Mouse (Mus musculus) heart, embryonic 13.5 days (tissue): ENCODE results near the gene Yod1. TPM values are rescaled to one million over a fixed set of nuclear protein-coding genes. Genes with fewer than 3 reads are reported as not detected.

Source experiments
- ATAC-seq: fragments of 200-750 bp; cut with Nextera tagmentation; 2 replicates; pipeline ENCODE4 v1.8.0; 2017; ENCODE audit warnings: moderate TSS enrichment; ENCODE audit not compliant: insufficient number of reproducible peaks, low FRiP score, low TSS enrichment; ENCODE audit errors: extremely low read depth
- H3K27ac ChIP-seq: fragments of 300-500 bp; sonication (generic); replicated peaks from 2 replicates; pipeline ENCODE4 v1.5.1; 2015; ENCODE audit warnings: moderate library complexity, mild to moderate bottlenecking, inconsistent platforms
- H3K27me3 ChIP-seq: fragments of 300-500 bp; sonication (generic); replicated peaks from 2 replicates; pipeline ENCODE4 v1.6.1; 2015; ENCODE audit warnings: mild to moderate bottlenecking, inconsistent platforms
- H3K36me3 ChIP-seq: fragments of 300-500 bp; sonication (generic); 2 replicates; pipeline ENCODE4 v1.6.1; 2015; ENCODE audit warnings: mild to moderate bottlenecking, inconsistent platforms
- H3K4me1 ChIP-seq: fragments of 300-500 bp; sonication (generic); 2 replicates; pipeline ENCODE4 v1.6.1; 2015; ENCODE audit warnings: inconsistent platforms
- H3K4me2 ChIP-seq: fragments of 300-500 bp; sonication (generic); 2 replicates; pipeline ENCODE4 v1.6.1; 2015; ENCODE audit warnings: inconsistent platforms, mild to moderate bottlenecking, moderate library complexity
- H3K4me3 ChIP-seq: fragments of 300-500 bp; sonication (generic); 2 replicates; pipeline ENCODE4 v1.5.1; 2015; ENCODE audit warnings: moderate library complexity, mild to moderate bottlenecking, inconsistent platforms
- H3K9ac ChIP-seq: fragments of 300-500 bp; sonication (generic); 2 replicates; pipeline ENCODE4 v1.6.1; 2015; ENCODE audit warnings: inconsistent platforms, mild to moderate bottlenecking, moderate library complexity
- H3K9me3 ChIP-seq: fragments of 300-500 bp; sonication (generic); 2 replicates; pipeline ENCODE4 v1.6.1; 2016; ENCODE audit warnings: inconsistent platforms
- WGBS: fragments of 180-500 bp; shearing (Covaris S2); methylation state at CpG from one replicate; pipeline ENCODE4 v1.1.7; 2015; ENCODE audit warnings: mixed read lengths; 5-methylcytosine and 5-hydroxymethylcytosine counted together
- polyA plus RNA-seq: library from polyadenylated mRNA; unstranded; fragments of >200 nt; fragmentation: Nextera tagmentation; extraction: Ambion mirVana; gene quantifications from 2 replicates; pipeline ENCODE4 v1.2.1, GENCODE M21; 2015

Gene Yod1
- polyA plus RNA-seq, 1 experiment from 2014 or later = 9.4 TPM

GRCm38 (mm10) chr1:130744217-130744616 lies 27.1 kb downstream of the Yod1 start:
- no peak overlapping the region for H3K27ac ChIP-seq
- ATAC-seq = no peak
- 51% methylated on average over 2 of the region's 2 CpGs for WGBS
- H3K9me3 ChIP-seq = no peaks in the 10 kb centered on the region
- H3K36me3 ChIP-seq = no peaks in the 10 kb centered on the region
- peaks cover 8% of the 10 kb centered on the region; the same call in 1 of the 2 replicates for H3K27me3 ChIP-seq
- H3K4me2 ChIP-seq = no peak overlapping the region
- peaks cover 40% of the 10 kb centered on the region for H3K4me1 ChIP-seq
- H3K9ac ChIP-seq = peak overlapping the region; percentile 19; the same call in 1 of the 2 replicates
- H3K4me3 ChIP-seq = no peak overlapping the region

DNA sequence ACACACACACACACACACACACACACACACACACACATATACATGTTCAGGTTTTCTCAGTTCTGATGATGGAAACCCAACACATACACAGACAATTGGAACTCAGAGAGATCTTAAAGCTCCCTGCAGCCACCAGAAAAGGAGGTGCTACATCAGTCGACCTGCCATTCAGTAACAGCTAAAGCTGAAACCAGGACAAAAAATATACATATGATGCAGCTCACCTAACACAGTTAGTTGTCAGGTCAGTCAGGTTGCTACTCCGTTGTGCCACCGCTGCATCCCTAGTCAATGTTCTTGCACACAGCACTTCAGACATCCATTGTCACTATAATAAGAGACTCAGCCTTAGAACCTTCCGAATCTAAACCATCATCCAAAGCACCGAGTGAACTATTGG lies 27.8 kb downstream of the Yod1 start:
- WGBS = 80% methylated on average over 5 of the region's 5 CpGs

DNA sequence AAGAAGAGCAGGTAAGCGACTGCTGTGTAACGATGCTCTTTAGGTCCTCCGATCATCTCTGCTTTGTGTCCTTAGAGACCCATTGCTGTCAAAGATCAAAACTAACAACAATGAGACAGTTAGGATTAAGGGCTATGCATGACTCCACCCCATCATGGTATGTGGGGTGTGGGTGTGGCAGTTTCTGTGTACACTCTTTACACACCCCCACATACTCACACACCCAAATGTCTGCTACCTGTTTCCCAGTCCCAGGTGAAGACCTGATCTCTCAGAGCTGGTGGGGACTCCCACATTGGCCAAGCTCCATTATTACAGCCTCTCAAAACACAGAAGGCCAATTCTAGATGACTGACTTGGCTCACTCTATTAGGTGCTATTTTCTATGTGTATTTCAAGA lies 28.5 kb downstream of the Yod1 start:
- no peak overlapping the region for H3K4me2 ChIP-seq
- H3K9ac ChIP-seq = no peak overlapping the region
- ATAC-seq = no peak
- 89% methylated on average over 3 of the region's 3 CpGs for WGBS
- H3K4me1 ChIP-seq = peaks cover 31% of the 10 kb centered on the region
- no peaks in the 10 kb centered on the region for H3K9me3 ChIP-seq
- H3K27me3 ChIP-seq = peaks cover 8% of the 10 kb centered on the region; the same call in 1 of the 2 replicates
- no peaks in the 10 kb centered on the region for H3K36me3 ChIP-seq
- no peak overlapping the region for H3K4me3 ChIP-seq
- H3K27ac ChIP-seq = no peak overlapping the region

More for the DNA sequence above, 27.8 kb downstream of the Yod1 start:
- ATAC-seq = no peak
- Histone ChIP-seq H3K27me3 (peaks cover 8% of the 10 kb centered on the region; the same call in 1 of the 2 replicates), H3K9ac (no peak overlapping the region), H3K4me3 (no peak overlapping the region), H3K4me1 (peaks cover 37% of the 10 kb centered on the region), H3K36me3 (no peaks in the 10 kb centered on the region), H3K9me3 (no peaks in the 10 kb centered on the region), H3K27ac (no peak overlapping the region), H3K4me2 (no peak overlapping the region)

- Histone ChIP-seq H3K36me3 (no peaks in the 10 kb centered on the region), H3K27me3 (peaks cover 8% of the 10 kb centered on the region; the same call in 1 of the 2 replicates), H3K9ac (no peak overlapping the region), H3K27ac (no peak overlapping the region), H3K4me2 (no peak overlapping the region), H3K4me1 (peaks cover 19% of the 10 kb centered on the region), H3K9me3 (no peaks in the 10 kb centered on the region), H3K4me3 (no peak overlapping the region)
- 54% methylated on average over 3 of the region's 3 CpGs for WGBS
- ATAC-seq = no peak
Measured at GRCm38 (mm10) chr1:130746819-130747218, 29.7 kb downstream of the Yod1 start.

GRCm38 (mm10) chr1:130759689-130760088 lies 42.6 kb downstream of the Yod1 start:
- Histone ChIP-seq H3K9ac (no peak overlapping the region), H3K27me3 (no peaks in the 10 kb centered on the region; the same call in 1 of the 2 replicates), H3K27ac (no peak overlapping the region), H3K9me3 (no peaks in the 10 kb centered on the region), H3K36me3 (no peaks in the 10 kb centered on the region), H3K4me2 (no peak overlapping the region), H3K4me1 (peaks cover 6% of the 10 kb centered on the region; the same call in 1 of the 2 replicates), H3K4me3 (no peak overlapping the region)
- no peak for ATAC-seq
- 29% methylated on average over 9 of the region's 9 CpGs for WGBS

DNA sequence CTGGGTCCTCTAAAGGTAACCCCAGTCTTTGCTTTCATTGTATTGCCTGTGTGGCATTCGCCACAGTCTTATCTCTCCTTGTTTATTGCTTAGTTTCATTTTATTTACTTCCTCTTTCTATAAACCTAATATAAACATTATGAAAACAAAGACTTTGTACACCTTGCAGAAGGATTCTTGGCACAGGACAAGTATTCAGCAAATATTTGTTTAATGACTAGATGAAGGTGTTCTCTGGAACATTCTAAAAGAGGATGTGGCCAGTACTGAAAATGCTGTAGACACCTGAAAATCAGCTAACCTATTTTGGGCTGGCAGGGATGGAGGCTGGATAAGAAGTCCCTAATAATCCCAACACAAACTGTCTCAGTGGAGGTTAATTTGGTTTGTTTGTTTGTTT lies 44.5 kb downstream of the Yod1 start:
- Histone ChIP-seq H3K4me1 (peaks cover 6% of the 10 kb centered on the region; the same call in 1 of the 2 replicates), H3K36me3 (no peaks in the 10 kb centered on the region), H3K4me3 (no peak overlapping the region), H3K27ac (no peak overlapping the region), H3K27me3 (no peaks in the 10 kb centered on the region; the same call in 1 of the 2 replicates), H3K9me3 (no peaks in the 10 kb centered on the region), H3K4me2 (no peak overlapping the region), H3K9ac (no peak overlapping the region)
- WGBS = 67% methylated on average over 1 of the region's 1 CpGs
- ATAC-seq = no peak

GRCm38 (mm10) chr1:130762045-130762760 lies 45.1 kb downstream of the Yod1 start:
- WGBS = 66% methylated on average over 3 of the region's 3 CpGs
- no peaks in the 10 kb centered on the region for H3K36me3 ChIP-seq
- no peak for ATAC-seq
- H3K4me1 ChIP-seq = peaks cover 6% of the 10 kb centered on the region; the same call in 1 of the 2 replicates
- H3K4me3 ChIP-seq = no peak overlapping the region
- no peak overlapping the region for H3K27ac ChIP-seq
- H3K27me3 ChIP-seq = no peaks in the 10 kb centered on the region; the same call in 1 of the 2 replicates
- H3K4me2 ChIP-seq = no peak overlapping the region
- no peak overlapping the region for H3K9ac ChIP-seq
- H3K9me3 ChIP-seq = no peaks in the 10 kb centered on the region

GRCm38 (mm10) chr1:130764027-130764461 lies 46.9 kb downstream of the Yod1 start:
- peaks cover 6% of the 10 kb centered on the region; the same call in 1 of the 2 replicates for H3K4me1 ChIP-seq
- no peaks in the 10 kb centered on the region for H3K9me3 ChIP-seq
- H3K4me2 ChIP-seq = no peak overlapping the region
- no peak overlapping the region for H3K9ac ChIP-seq
- H3K36me3 ChIP-seq = no peaks in the 10 kb centered on the region
- ATAC-seq = no peak
- 79% methylated on average over 12 of the region's 12 CpGs for WGBS
- H3K4me3 ChIP-seq = no peak overlapping the region
- H3K27me3 ChIP-seq = peaks cover 3% of the 10 kb centered on the region; the same call in 1 of the 2 replicates
- no peak overlapping the region for H3K27ac ChIP-seq

DNA sequence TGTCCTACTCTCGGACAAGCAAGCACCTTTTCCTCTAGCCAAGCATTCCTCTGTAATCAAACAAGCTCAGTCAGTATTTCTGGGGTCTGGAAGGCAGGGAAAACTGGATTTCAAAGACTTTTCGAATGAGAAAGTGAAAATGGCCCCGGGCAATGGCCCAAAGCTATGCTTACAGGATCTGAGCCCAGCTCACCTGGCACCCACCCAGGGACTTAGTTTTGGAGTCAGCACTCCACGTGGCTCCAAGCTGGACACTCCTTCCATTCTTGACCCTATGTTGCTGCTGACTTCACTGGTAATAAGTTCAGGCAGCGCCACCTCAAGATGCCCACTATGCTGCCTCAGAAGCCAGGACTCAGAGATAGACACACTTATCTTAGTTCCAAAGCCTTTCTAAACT lies 49.9 kb downstream of the Yod1 start:
- no peaks in the 10 kb centered on the region for H3K4me1 ChIP-seq
- H3K36me3 ChIP-seq = no peaks in the 10 kb centered on the region
- no peak for ATAC-seq
- peaks cover 3% of the 10 kb centered on the region; the same call in 1 of the 2 replicates for H3K27me3 ChIP-seq
- no peak overlapping the region for H3K4me3 ChIP-seq
- no peak overlapping the region for H3K9ac ChIP-seq
- H3K4me2 ChIP-seq = no peak overlapping the region
- no peaks in the 10 kb centered on the region for H3K9me3 ChIP-seq
- 75% methylated on average over 5 of the region's 5 CpGs for WGBS
- no peak overlapping the region for H3K27ac ChIP-seq

DNA sequence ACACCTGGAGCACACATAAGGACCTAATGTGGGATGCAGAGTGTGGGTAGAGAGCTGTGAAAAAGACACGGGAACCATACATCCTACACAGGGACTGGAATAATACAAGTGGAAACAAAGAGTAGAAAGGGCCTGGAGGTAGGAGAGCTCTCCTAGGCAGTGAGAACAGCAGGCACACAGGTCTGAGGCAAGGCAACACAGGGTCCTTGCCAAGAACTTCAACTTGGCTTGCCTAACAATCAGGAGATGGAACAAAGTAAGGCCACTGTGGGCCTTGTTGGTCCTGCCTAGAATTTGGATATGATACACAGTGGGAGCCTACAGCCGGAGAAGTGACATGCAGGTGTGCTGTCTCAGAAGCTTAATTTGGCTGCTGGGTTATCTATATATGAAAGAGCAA lies 52.8 kb downstream of the Yod1 start:
- Histone ChIP-seq H3K4me2 (no peak overlapping the region), H3K9me3 (no peaks in the 10 kb centered on the region), H3K9ac (no peak overlapping the region), H3K27me3 (peaks cover 3% of the 10 kb centered on the region; the same call in 1 of the 2 replicates), H3K4me1 (no peaks in the 10 kb centered on the region), H3K27ac (no peak overlapping the region), H3K36me3 (no peaks in the 10 kb centered on the region), H3K4me3 (no peak overlapping the region)
- WGBS = 68% methylated on average over 2 of the region's 2 CpGs
- ATAC-seq = no peak

- 76% methylated on average over 4 of the region's 4 CpGs for WGBS
- no peak for ATAC-seq
- Histone ChIP-seq H3K36me3 (no peaks in the 10 kb centered on the region), H3K9ac (no peak overlapping the region), H3K4me3 (no peak overlapping the region), H3K27ac (no peak overlapping the region), H3K4me2 (no peak overlapping the region), H3K9me3 (no peaks in the 10 kb centered on the region), H3K27me3 (peaks cover 3% of the 10 kb centered on the region; the same call in 1 of the 2 replicates), H3K4me1 (no peaks in the 10 kb centered on the region)
Measured at GRCm38 (mm10) chr1:130770487-130770886, 53.4 kb downstream of the Yod1 start.
